Mouse (Mus musculus) G1E-ER4 (cell line): ENCODE data around the gene Ppip5k2. TPM values are rescaled to one million over a fixed set of nuclear protein-coding genes. Genes with fewer than 3 reads are reported as not detected.

Source experiments
- GATA1 ChIP-seq: IDR thresholded peaks from one replicate; pipeline ENCODE4 v1.8.0; 2012; ENCODE audit warnings: low read length, inconsistent platforms
- polyA plus RNA-seq: library from polyadenylated mRNA; stranded (reverse); fragments of >175 nt; gene quantifications from 2 replicates; pipeline ENCODE4 v1.2.3, GENCODE M21; 2012

The Ppip5k2 gene
- polyA plus RNA-seq, 1 experiment, result 7.9 TPM

DNA sequence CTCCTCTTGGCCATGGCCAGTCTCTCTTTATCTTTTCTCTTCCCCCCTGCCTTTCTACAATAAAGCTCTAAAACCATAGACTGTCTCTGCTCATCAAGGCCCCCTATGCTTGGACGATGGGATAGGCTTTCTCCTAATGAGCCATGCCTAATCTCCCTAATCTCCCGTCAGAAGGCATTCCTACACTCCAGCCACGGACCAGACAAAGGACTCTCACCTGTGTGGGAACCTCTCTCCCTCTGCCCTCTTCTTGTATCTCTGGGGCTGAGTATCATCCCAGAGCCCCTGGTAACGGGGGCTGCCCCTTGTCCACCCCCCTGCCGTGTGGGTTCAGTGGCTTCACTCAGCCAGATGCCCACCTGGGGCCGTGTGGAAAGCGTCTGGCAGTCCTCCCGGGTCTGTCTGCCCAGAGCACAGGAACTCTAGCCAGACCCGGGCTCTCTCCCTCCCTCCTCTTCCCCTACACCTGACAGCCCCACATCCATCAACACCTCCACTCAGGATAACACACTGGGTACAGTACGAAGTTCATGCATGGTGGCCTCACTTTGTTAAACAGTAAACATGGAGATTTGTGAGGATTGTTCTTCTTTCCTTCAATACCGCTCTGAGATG, 71.1 kb downstream of the Ppip5k2 start:
- no peak for TF ChIP-seq GATA1

GRCm38 (mm10) chr1:97697273-97697672, 72.9 kb downstream of the Ppip5k2 start:
- TF ChIP-seq GATA1, result no peak

DNA sequence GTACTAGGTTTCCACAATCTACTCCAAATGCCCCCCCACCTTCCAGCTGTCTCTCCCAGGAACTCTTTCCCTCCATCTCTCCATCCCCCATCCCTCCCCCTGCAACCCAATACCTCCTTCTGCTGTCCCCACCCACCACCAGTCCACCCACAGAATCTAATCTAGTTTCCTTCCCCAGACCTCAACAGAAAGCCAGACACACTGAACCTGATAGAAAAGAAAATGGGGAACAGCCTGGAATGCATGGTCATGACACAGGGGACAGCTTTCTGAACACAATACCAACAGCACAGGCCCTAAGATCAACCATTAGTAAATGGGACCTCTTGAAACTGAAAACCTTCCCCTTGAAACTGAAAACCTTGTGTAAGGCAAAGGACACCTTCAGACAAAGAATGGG, 76.4 kb downstream of the Ppip5k2 start:
- TF ChIP-seq GATA1, result no peak

DNA sequence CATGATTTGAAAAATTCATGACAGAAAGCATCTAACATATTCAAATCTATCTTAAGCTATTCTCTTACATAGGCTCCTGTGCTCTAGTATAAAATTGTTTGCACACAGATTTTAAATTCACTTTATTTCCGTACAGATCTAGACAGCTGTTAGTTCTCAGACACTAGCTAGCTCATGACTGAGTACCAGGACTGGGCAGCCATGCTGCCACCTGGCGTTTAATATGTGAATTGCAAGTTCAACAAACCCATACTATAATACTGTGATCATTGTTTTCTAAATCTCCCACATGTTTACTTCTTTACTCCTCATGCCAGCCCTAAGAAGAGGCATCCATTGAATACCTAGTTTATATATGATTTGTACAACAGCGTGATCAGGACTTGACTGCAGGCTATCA, 81.5 kb downstream of the Ppip5k2 start:
- no peak for TF ChIP-seq GATA1

- no peak for TF ChIP-seq GATA1
These were observed 93.6 kb downstream of the Ppip5k2 start for GRCm38 (mm10) chr1:97676526-97677177.

GRCm38 (mm10) chr1:97676115-97676514, 94.1 kb downstream of the Ppip5k2 start:
- TF ChIP-seq GATA1, result no peak

DNA sequence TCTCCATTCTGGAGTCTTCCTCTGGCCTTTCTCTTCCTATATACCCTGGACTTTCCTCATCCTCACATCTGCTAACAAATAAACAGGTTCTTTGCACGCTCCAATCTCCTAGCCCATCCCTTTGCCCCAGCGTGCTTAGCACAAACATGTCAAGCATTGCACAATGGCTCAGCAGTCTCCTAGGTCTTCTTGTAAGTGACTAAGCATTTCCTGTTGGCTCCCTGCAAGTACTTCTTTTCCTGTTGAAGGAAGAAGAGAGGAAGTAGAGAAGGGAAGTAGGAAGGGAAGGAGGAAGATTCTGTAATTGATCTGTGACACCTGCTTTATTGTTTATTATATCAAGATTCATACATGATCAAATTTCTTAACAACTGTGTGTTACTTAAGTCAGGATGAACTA, 97.4 kb downstream of the Ppip5k2 start:
- no peak for TF ChIP-seq GATA1

DNA sequence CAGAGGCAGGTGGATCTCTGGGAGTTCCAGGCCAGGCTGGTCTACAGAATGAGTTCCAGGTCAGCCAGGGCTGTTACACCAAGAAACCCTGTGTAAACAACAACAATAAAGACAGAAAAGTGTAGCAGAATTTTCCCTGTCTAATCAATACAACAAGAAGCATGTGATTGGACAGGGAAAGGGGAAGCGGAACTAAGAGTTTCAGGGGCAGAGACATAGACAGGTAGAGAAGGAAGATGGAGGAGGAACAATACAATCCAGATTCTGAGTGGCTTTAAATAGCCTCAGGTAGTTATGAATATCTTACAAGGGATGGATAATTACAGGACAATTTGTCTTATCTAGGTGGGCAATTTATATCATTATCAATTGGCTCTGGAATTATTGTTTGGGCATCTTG, 102.9 kb downstream of the Ppip5k2 start:
- no peak for TF ChIP-seq GATA1

GRCm38 (mm10) chr1:97662324-97662723, 107.9 kb downstream of the Ppip5k2 start:
- no peak for TF ChIP-seq GATA1

DNA sequence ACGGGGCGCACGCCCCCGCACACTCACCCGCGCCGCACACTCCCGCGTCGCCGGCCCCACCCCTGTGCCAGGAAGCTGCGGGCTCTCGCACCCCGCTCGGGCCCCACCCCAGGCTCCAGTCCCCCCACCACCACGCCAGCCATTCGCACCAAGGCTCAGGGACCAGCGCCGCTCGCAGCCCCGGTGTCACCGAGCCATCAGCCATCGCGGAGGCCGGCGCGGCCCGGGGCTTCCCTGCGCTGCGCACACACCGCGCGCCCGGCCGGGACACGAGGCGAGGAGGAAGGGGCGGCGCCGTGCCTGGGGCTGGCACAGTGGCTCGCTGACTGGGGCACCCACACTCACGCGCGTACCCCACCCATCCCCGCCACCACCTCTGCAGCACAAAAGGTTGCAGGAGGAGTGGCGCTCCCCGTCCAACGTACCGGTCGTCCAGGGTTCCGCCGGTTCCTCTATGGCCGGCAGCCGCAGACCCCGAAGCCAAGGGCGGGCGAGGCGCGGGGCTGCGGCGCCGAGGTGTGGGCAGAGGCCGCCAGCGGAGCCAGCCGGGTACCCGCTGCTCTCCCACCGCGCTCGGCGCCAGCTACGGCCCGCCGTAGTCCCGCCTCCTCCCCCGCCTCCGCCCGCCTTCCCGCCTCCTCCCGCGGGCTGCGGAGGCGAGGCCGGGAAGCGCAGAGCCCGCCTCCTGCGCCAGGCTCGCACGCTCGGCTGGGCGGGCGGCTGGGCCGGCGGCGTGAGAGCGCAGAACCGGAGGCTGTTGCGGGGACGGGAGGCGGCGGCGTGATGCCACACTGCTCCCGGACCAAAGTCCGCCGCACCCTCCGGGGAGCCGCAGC, 108.6 kb downstream of the Ppip5k2 start, which contains the start of gene D1Ertd622e:
Gene D1Ertd622e, minus strand, starts transcription at position 669 of the 836 bp plus-strand sequence.
- no peak for TF ChIP-seq GATA1

DNA sequence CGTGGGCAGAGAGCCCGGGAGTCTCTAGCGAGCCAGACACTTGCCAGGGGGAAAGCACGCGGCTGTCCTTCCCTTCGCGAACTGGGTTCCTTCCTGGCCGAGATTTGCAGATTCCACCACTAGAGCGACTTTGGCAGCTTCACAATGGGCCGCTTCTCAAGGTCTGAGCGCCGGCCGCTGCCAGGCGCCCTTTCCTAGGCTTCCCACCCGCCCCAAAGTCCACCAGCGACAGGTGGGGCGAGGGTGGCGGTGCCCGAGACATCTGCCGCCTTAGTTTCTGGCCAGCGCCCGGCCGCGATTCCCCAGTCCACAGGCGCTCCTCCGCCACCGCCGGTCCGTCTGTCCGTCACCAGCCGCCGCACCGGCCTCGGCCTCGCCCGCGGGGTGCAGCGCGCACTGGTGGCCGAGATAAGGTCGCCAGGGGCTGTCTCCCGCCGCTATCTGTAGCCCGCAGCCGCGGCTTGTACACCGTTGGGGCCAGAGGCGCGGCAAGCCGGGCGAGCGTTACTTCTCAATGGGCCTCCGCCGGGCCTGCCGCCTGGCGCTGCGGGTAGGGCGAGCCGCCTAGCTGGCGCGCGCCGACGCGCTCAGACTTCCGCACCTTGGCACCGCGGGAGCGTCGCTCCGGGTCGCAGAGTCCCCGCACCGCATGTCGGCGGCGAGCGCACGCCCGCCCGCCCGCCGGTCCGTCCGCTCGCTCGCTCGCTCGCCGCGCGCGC, 109.4 kb downstream of the Ppip5k2 start:
- no peak for TF ChIP-seq GATA1

DNA sequence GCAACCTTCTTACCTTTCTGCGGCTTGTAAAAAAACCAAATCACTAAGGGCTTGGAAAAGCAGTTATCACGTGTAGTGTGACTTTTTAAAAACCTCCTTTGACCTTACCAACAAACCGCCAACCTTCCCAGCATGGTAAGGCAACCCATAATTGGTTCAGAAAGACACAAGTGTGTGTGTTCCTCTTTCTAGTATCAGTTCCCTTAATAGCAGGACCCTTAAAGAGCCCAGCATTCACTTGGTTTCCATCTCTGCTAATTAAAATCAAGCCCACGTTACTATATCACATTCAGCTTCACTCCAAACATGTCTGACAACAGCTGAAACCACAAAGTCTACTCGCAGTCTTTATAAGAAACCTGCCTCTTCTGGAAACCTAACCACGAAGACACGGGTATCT, 110.8 kb downstream of the Ppip5k2 start:
- no peak for TF ChIP-seq GATA1

GRCm38 (mm10) chr1:97657786-97658185, 112.4 kb downstream of the Ppip5k2 start:
- TF ChIP-seq GATA1, result no peak

- TF ChIP-seq GATA1, result no peak
These were observed 113.0 kb downstream of the Ppip5k2 start for GRCm38 (mm10) chr1:97657201-97657600.

Other genes starting within 250 kb of the Ppip5k2 start
- gene D1Ertd622e, start 108.3 kb downstream of the Ppip5k2 start, polyA plus RNA-seq, result 5.2 and 14.2 TPM in 2 replicates
- gene Gin1, start 239 bp downstream of the Ppip5k2 start, polyA plus RNA-seq, result 2.1 TPM in 2 replicates